7 mouse cellular contexts compared by ENCODE assay signal in genomic region chr12:81331937-81332874, GRCm38 (mm10). TPM values are rescaled to one million over a fixed set of nuclear protein-coding genes. Genes with fewer than 3 reads are reported as not detected.
DNase-seq lines count a peak whose midpoint lies in the region; ATAC-seq lines count a peak whose summit lies in the region.

No protein-coding gene starts in this region.

- H3K9ac ChIP-seq in forebrain, embryonic 11.5 days (ENCODE audit: low read length) = peak overlapping the region; percentile 66
- peak overlapping the region; percentile 79 for H3K9ac ChIP-seq in hindbrain, embryonic 11.5 days (ENCODE audit: low read depth, low read length)

- no peaks in the 10 kb centered on the region for H3K9me3 ChIP-seq in forebrain, embryonic 11.5 days (ENCODE audit: control insufficient read depth, low read length)
- no peaks in the 10 kb centered on the region for H3K9me3 ChIP-seq in hindbrain, embryonic 11.5 days (ENCODE audit: control insufficient read depth, low read length)

- H3K4me2 ChIP-seq in forebrain, embryonic 11.5 days (ENCODE audit: low read depth, low read length, severe bottlenecking) = peak overlapping the region; percentile 99
- H3K4me2 ChIP-seq in hindbrain, embryonic 11.5 days (replicated peaks; ENCODE audit: low read depth, low read length) = peak overlapping the region; percentile 97

- no peak overlapping the region for H3K27ac ChIP-seq in forebrain, embryonic 11.5 days (ENCODE audit: low read depth, low read length)
- H3K27ac ChIP-seq in hindbrain, embryonic 11.5 days (ENCODE audit: low read depth, low read length) = peak overlapping the region; percentile 36; the same call in 1 of the 2 replicates

- peak; percentile 42 for DNase-seq in R1 (ENCODE audit: low read depth, low spot score)
- DNase-seq in brain, embryonic 18.5 days (ENCODE audit: low read depth, low spot score) = peak; percentile 68
- DNase-seq in forebrain, embryonic 11.5 days (ENCODE audit: low spot score) = peak; percentile 86
- peak; percentile 81 for DNase-seq in hindbrain, embryonic 11.5 days (ENCODE audit: low spot score)
- peak; percentile 66 for DNase-seq in left cerebral cortex, postnatal 4 days
- peak; percentile 65 for DNase-seq in neural tube, embryonic 10.5 days (ENCODE audit: extremely low spot score, low spot score)
- DNase-seq in T-cell, adult 2 months (ENCODE audit: low spot score) = no peak

- peaks cover 4% of the 10 kb centered on the region; the same call in 1 of the 2 replicates for H3K4me1 ChIP-seq in forebrain, embryonic 11.5 days (replicated peaks; ENCODE audit: control insufficient read depth, insufficient read depth, low read length)
- H3K4me1 ChIP-seq in hindbrain, embryonic 11.5 days (replicated peaks; ENCODE audit: control insufficient read depth, insufficient read depth, low read length) = no peaks in the 10 kb centered on the region

- H3K27me3 ChIP-seq in forebrain, embryonic 11.5 days (ENCODE audit: control insufficient read depth, insufficient read depth, low read length) = peaks cover 3% of the 10 kb centered on the region; the same call in 1 of the 2 replicates
- H3K27me3 ChIP-seq in hindbrain, embryonic 11.5 days (ENCODE audit: control insufficient read depth, insufficient read depth, low read length) = peaks cover 3% of the 10 kb centered on the region; the same call in 1 of the 2 replicates

- 1% methylated on average over 54 of the region's 54 CpGs for WGBS in forebrain, embryonic 11.5 days
- WGBS in hindbrain, embryonic 11.5 days = under 1% methylated on average over 51 of the region's 54 CpGs

- peak; percentile 69 for ATAC-seq in forebrain, embryonic 11.5 days (replicated peaks; ENCODE audit: low FRiP score)
- peak; percentile 71 for ATAC-seq in hindbrain, embryonic 11.5 days (ENCODE audit: low FRiP score)

- no peaks in the 10 kb centered on the region for H3K36me3 ChIP-seq in forebrain, embryonic 11.5 days (ENCODE audit: control insufficient read depth, insufficient read depth, low read length)
- no peaks in the 10 kb centered on the region for H3K36me3 ChIP-seq in hindbrain, embryonic 11.5 days (ENCODE audit: control insufficient read depth, insufficient read depth, low read length)

- intact Hi-C loops in left cerebral cortex, postnatal 4 days (cut with DNase I) = no loop called here

- H3K4me3 ChIP-seq in forebrain, embryonic 11.5 days (ENCODE audit: low read depth, low read length) = peak overlapping the region; percentile 59
- H3K4me3 ChIP-seq in hindbrain, embryonic 11.5 days (ENCODE audit: low read depth, low read length) = peak overlapping the region; percentile 60

RNA-seq across cellular contexts. Expression of gene Slc8a3, which starts 0.8 kb away (rescaled TPM):
- 0.72 and 1.3 TPM in 2 replicates for polyA plus RNA-seq in forebrain, embryonic 11.5 days (2014; fragmentation: Nextera tagmentation; extraction: Ambion mirVana)
- polyA plus RNA-seq in hindbrain, embryonic 11.5 days (2014; fragmentation: Nextera tagmentation; extraction: Ambion mirVana) = 1.6 and 1.7 TPM in 2 replicates
- 10 to 100 TPM; 28.8 to 35.6 TPM for total RNA-seq in left cerebral cortex, postnatal 4 days (2021)

RNA-seq across cellular contexts. Expression of gene Gm4787, which starts 47.1 kb away (rescaled TPM):
- 0.09 and 0.23 TPM in 2 replicates for polyA plus RNA-seq in forebrain, embryonic 11.5 days (2014; fragmentation: Nextera tagmentation; extraction: Ambion mirVana)
- polyA plus RNA-seq in hindbrain, embryonic 11.5 days (2014; fragmentation: Nextera tagmentation; extraction: Ambion mirVana) = 0.31 and 0.39 TPM in 2 replicates
- total RNA-seq in left cerebral cortex, postnatal 4 days (2021) = 1 to 10 TPM; 1.9 to 2.2 TPM
